Mouse (Mus musculus): ENCODE measurements at regions not wholly inside any gene's neighbourhood (a gene's known extent, or its start where the extent isn't known, plus 50 kb on each side); places are given as distances from the start of the nearest gene placed in this dataset.
A peak's percentile ranks its signal among the peaks of the same experiment; 100 is the strongest.

DNA sequence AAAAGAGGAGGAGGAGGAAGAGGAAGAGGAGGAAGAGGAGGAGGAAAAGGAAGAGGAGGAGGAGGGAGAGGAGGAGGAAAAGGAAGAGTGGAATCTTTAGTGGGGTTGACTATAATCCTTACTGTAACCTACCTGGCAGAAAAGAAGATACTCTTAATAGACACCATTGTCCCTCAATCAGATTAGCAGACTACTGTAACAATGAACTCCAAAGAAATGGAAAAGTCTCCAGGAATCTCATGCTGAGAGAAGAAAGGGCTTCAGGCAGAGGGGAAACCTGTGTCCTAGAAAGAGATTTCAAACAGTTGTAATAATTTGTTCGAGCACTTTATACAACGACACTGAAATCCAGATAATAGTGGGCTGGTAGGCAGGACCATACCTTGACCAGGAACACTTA, 87.6 kb upstream of the Chd2 start:
- Histone ChIP-seq H3K4me3 (no peak overlapping the region), H3K27ac (no peak overlapping the region)
- no peak for DNase-seq
- intact Hi-C loops (cut with DNase I), result loop anchor here (2.0 kb wide), 2 partner anchors 104 to 192 kb away; no protein-coding TSS in a partner anchor
- no peak for TF ChIP-seq CTCF (IDR thresholded peaks at IDR 0.05)

DNA sequence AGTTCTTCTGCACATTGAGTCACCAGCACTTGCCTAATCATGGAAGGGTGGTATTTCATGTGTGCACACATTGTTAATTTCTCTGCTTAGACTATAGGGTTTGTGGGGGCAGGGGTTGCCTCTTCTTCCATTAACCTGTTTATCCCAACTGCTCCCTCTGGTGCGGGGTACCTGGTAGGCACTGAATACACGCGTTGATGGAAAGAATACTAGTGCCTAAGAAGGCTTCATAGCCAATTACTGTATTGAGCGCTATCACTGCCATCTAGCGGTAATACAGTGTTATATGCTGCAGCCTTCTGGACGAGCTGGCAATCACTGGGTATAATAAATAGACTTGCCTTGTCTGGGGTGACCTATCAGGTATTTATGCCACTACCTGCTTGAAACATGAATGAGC, 86.4 kb upstream of the Chd2 start:
- TF ChIP-seq CTCF (IDR thresholded peaks at IDR 0.05), result peak; percentile 96
- peak; percentile 51 for DNase-seq
- H3K4me3 ChIP-seq, result peak overlapping the region; percentile 26
- intact Hi-C loops (cut with DNase I), result loop anchor here (2.0 kb wide), 2 partner anchors 103 to 191 kb away; no protein-coding TSS in a partner anchor
- H3K27ac ChIP-seq, result 0 out of 2 replicates have a peak overlapping the region, but pooled peaks have one; percentile 16

DNA sequence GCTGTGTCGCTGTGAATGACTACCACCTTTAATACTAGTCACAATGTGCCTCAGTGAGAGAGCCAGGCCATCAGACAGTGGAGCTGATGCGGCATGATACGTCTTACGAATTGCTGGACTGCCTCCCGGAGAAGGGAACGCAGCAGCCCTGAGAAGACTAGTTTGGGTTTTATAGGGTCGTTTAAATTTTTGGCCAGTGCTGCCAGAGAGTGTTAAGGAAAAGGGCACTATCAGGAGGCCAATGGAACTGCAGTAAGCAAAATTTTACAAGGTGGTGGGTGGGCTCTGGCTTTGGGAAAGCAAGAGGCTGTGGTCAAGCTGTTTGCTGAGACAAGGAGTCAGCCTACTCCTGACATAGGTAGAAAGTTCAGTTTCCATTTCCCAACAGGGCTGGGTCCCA, 84.7 kb upstream of the Chd2 start:
- TF ChIP-seq CTCF (IDR thresholded peaks at IDR 0.05), result no peak
- intact Hi-C loops (cut with DNase I), result no loop called here
- no peak for DNase-seq
- Histone ChIP-seq H3K4me3 (no peak overlapping the region), H3K27ac (no peak overlapping the region)

DNA sequence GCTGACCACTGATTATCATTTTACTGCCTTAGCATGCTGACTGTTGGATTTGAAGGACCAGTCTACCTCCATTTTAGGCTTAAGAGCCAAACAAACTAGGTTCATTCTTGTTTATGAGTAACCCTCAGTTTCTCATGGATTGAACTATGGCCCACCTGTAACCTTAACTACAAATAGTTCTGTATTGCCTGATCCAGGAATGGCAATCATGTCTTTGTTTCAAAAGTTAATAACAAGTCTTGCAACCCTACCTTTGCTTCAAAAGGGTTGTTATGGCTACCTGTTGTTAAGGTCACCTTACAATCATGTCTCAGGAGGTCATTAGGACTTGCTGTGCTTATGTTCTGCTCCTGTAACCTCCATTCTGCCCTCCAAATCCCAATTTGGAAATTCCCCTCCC, 84.0 kb upstream of the Chd2 start:
- Histone ChIP-seq H3K27ac (0 out of 2 replicates have a peak overlapping the region, but pooled peaks have one; percentile 10), H3K4me3 (no peak overlapping the region)
- intact Hi-C loops (cut with DNase I), result no loop called here
- no peak for DNase-seq
- no peak for TF ChIP-seq CTCF (IDR thresholded peaks at IDR 0.05)

DNA sequence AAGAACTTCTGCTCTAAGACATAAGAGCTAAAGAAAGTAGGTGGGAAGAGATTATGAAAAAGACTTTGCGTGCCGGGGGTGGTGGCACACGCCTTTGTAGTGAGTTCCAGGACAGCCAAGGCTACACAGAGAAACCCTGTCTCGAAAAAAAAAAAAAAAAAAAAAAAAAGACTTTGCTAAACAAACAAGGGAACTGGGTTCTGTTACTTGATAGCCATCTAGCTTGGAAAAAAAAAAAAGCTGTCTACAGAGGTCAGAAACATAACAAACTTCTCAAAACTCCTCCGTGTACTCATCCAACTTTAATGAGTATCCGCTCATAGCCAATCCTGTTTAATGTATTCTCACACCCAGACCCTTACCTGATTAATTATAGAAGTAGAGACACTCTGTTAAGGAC, 83.4 kb upstream of the Chd2 start:
- intact Hi-C loops (cut with DNase I), result no loop called here
- Histone ChIP-seq H3K27ac (0 out of 2 replicates have a peak overlapping the region, but pooled peaks have one; percentile 10), H3K4me3 (no peak overlapping the region)
- DNase-seq, result no peak
- no peak for TF ChIP-seq CTCF (IDR thresholded peaks at IDR 0.05)

DNA sequence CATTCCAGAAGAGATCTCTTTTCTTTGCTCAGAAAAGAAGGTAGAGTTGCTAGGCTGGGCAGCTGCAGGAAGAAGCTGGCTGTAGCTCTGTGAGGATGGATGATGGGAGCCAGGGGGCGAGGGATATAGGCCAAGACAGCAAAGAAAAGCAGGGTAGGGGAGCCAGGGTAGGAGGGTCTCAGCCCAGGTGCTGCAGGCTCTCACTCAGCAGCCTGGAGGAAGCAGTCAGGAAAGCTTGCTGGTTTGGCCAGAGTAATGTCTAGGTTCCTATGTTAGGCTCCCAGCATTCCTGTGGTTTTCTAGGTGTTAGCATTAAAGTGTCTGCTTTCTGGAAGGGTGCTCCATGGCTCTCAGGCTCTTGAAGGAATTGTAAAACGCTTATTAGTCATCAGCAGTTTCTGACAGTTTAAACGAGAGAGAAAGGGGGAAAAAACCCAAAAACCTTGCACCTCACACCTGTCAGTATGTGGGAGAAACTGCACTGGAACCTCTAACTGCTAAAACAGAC, 82.5 kb upstream of the Chd2 start:
- H3K27ac ChIP-seq, result no peak overlapping the region
- intact Hi-C loops (cut with DNase I), result no loop called here
- no peak for DNase-seq
- TF ChIP-seq CTCF (IDR thresholded peaks at IDR 0.05), result no peak
- no peak overlapping the region for H3K4me3 ChIP-seq

DNA sequence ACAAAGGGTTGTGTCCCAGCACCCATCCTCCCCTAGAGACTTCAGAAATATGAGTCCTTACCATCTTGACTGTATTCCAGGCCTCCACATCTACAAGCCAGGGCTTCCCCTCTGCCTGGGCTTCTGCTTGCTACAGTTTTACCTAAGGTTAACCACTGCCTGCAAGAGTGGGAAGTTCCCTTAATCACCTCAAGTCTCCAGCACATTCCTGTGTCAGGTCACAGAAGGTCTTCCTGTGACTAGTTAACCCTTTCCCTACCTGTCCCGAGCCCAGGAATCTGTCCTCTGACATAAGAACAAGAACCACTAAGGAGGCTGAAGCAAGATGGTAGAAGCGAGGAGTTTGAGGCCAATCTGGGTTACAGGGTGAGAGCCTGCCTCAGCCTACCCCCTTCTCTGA, 80.8 kb upstream of the Chd2 start:
- H3K27ac ChIP-seq, result no peak overlapping the region
- no peak for DNase-seq
- intact Hi-C loops (cut with DNase I), result no loop called here
- no peak for TF ChIP-seq CTCF (IDR thresholded peaks at IDR 0.05)
- no peak overlapping the region for H3K4me3 ChIP-seq

DNA sequence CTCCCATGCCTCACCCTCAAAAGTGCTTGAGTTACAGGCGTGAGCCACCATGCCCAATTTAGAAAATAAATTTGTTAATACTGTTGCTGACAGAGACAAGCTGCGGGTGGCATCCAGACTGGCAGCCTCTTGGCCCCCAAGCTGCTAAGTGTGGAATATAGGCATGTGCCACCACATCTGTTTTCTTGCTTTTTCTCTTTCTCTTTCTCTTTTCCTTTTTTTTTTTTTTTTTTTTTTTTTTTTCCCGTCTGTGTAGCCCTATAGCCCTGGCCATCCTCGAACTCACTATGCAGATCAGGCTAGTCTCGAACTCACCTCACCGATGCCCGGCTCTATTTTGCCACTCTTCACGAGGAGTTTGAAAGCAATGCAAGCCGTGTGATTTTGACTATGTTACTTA, 78.7 kb upstream of the Chd2 start:
- Histone ChIP-seq H3K27ac (peak overlapping the region; percentile 78), H3K4me3 (no peak overlapping the region)
- TF ChIP-seq CTCF (IDR thresholded peaks at IDR 0.05), result no peak
- intact Hi-C loops (cut with DNase I), result no loop called here
- no peak for DNase-seq

DNA sequence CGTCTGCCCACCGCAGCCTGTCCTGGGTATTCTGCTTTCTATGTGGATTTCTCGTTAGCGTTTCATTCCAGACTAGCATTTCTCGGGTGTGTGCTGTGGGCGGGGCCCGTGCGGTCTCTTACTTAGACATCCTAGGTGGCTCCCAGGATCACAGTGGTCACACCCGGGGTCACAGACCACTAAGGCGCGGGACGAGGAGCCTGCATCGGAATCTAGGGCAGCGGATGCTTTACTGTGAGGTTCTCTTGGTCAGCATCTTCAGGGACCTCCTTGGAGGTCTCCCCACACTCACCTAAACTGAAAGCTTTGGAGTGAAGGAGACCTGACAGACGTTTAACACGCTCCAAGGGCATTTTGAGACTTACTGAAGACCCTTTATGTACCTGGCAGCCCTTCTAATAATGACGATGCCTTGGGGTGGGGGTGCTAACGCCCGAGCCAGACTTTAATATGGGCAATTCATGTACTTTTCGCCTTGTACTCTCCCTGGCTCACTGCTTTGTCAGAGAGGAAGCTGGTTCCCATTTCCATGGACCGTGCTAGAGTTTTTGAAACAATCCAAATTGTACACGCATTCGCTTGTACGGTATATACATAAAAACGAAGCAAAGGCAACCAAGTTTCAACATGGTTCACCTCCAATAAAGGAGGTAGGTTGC, 77.3 kb upstream of the Chd2 start:
- H3K27ac ChIP-seq, result peak overlapping the region; percentile 99
- H3K4me3 ChIP-seq, result peak overlapping the region; percentile 94
- intact Hi-C loops (cut with DNase I), result loop anchor here (1.0 kb wide), 4 partner anchors 24 to 96 kb away; no protein-coding TSS in a partner anchor
- DNase-seq, result no peak
- no peak for TF ChIP-seq CTCF (IDR thresholded peaks at IDR 0.05)

DNA sequence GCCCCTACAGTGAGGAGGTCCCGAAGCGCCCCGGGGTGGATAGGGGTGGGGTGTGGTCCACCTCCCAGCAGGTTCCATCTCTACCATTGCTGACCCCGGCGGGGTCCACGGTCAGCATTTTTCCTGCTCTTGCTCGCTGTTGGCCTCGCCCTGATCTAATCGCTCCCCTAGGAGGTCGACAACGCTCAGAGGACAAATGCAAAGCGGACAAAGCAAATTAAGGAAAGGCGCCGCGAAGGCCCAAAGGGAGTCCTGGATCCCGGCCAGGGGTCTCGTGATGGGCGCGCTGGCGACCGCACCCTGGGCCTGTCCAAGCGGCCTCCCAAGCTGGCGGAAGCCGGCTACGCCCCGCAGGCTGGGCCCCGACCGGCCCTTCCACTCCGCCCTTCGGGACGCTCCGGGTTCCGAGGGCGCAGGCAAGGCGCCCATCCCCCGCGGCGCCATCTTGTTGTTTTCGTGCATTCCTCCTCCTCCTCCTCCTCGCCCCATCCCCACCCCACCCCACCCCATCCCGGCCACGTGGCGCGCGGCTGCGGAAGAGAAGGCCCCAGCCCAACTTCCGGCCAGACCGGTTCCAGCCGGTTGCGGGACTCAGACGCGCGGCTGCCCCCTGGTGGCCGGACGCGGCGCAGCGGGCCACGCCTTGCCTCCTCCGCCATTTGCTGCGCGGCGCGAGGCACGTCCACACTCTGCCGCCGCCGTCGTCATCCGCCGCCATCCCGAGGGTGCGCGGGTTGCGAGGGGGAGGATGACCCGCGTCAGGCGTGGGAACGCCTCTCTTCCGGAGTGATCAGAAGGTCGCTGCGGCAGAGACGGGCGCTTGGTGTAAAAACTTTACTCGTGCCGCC, 76.5 kb upstream of the Chd2 start:
- intact Hi-C loops (cut with DNase I), result loop anchor here (1.0 kb wide), 3 partner anchors 23 to 81 kb away; no protein-coding TSS in a partner anchor
- Histone ChIP-seq H3K4me3 (peak overlapping the region; percentile 94), H3K27ac (peak overlapping the region; percentile 99)
- peak; percentile 87 for TF ChIP-seq CTCF (IDR thresholded peaks at IDR 0.05)
- DNase-seq, result peak; percentile 99

DNA sequence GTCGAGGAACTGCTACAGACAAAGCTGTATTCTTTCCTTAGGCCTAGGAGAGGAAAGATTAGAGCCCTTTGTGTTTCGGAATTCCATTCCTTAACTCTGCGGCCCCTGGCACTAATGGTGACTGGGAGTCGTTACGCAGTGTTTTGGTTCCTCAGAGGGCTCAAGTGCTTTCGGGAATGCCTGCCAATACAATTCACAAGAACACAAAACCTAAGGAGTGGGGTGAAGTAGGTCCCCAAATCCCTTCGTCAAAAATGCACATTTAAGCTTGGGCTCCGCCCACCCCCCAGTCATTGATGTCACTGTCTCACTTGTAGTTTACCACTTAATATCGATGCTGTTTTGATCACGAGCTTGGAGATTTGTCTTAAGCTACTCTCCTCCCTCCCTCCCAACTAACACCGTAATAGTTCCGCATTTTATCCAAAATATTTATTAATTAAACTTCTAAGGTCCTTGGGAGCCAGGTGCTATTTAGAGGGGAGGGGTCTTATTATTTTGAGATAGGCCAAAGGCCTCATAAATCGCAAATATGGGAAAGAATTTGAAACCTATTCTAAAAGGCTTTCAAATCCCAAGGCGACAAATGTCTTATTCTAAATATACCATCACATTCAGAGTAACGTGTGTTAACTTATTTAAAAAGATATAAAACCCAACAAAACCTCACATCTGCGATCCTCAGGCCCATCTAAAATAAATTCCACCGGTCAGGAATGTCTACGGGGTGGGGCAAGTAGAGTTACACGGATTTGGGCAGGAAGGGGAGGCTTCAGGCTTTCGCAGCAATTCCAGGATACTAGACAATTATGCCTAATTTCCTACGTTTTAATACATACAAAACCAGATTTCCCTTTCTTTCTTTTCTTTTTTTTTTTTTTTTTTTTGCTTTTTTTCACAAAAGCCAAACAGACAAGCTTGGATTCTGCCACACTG, 75.6 kb upstream of the Chd2 start:
- no peak for TF ChIP-seq CTCF (IDR thresholded peaks at IDR 0.05)
- Histone ChIP-seq H3K27ac (peak overlapping the region; percentile 99), H3K4me3 (peak overlapping the region; percentile 94)
- intact Hi-C loops (cut with DNase I), result no loop called here
- DNase-seq, result peak; percentile 51

DNA sequence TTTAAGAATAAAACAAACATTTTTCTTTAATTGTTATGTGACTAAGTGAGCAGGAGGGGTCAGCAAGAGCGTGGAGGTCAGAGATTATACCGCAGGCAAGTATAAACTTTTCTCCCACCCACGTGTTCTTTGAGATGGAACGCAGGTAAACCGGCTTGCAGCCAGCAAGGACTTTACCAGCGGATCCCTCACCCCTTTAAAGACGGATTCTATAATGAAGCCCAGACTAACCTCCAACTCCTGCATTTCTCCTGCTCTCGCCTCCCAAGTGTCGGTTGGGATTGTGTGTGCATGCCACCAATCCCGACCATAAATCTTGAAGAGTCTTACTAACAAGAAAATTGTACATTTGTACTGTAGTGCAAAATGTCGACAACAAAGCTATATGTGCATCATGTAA, 74.4 kb upstream of the Chd2 start:
- Histone ChIP-seq H3K4me3 (0 out of 2 replicates have a peak overlapping the region, but pooled peaks have one; percentile 3), H3K27ac (peak overlapping the region; percentile 99)
- no peak for TF ChIP-seq CTCF (IDR thresholded peaks at IDR 0.05)
- intact Hi-C loops (cut with DNase I), result no loop called here
- DNase-seq, result no peak
